Mouse (Mus musculus): ENCODE measurements around the gene H2-Eb2. TPM values are rescaled to one million over a fixed set of nuclear protein-coding genes. Genes with fewer than 3 reads are reported as not detected.

The H2-Eb2 gene
- polyA plus RNA-seq, 1 experiment from 2014 or later, result not detected

DNA sequence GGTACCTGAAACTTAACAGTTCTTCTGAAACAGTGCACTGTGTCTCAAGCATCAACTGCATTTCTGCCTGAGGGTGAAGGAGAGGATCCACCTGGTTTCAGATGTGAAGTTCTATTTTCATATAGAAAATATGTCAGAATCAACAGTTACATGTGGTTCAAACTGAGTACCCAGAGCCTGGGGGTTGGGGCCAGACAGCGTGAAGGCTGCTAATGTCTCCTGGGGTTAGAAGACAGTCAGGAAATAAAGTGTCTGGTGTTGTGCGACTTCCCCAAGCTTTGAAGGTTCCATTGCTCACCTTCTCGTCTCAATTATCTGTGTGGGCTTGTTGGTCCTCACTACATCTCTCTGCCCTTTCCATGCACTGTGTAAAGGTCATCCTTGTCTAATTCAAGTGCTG, 908 bp downstream of the H2-Eb2 start:
- no peaks in the 10 kb centered on the region for H3K4me1 ChIP-seq (replicated peaks; ENCODE audit: control insufficient read depth, insufficient read depth, low read length)
- H3K9me3 ChIP-seq (ENCODE audit: control insufficient read depth, low read length), result no peaks in the 10 kb centered on the region
- H3K27me3 ChIP-seq (ENCODE audit: control insufficient read depth, insufficient read depth, low read length), result no peaks in the 10 kb centered on the region
- H3K4me2 ChIP-seq (replicated peaks; ENCODE audit: low read depth, low read length), result no peak overlapping the region
- WGBS, result 74% methylated on average over 3 of the region's 3 CpGs
- no peaks in the 10 kb centered on the region for H3K36me3 ChIP-seq (ENCODE audit: control insufficient read depth, insufficient read depth, low read length)
- no peak for ATAC-seq (ENCODE audit: low FRiP score)
- no peak overlapping the region for H3K27ac ChIP-seq (ENCODE audit: low read depth, low read length)
- no peak overlapping the region for H3K9ac ChIP-seq (ENCODE audit: low read depth, low read length)
- DNase-seq (ENCODE audit: low spot score), result no peak
- no peak overlapping the region for H3K4me3 ChIP-seq (ENCODE audit: low read depth, low read length)

DNA sequence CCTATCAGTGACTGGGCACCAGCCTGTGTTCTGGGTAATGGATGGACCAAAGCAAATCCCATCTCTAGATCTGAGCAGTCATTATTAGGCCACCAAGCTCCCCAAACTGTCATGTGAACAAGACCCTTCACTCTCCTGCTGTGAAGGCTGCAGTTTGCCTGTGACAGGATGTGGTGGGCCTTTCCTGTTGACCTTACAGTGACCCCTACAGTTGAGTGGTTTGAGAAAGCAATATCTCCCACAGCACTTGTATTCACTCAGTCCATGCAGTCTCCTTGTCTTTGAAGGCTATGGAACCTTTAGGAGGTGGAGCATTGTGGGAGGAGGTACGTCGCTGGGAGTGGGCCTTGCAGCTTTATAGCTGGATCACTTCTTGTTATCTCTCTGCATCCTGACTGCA, 4.3 kb downstream of the H2-Eb2 start:
- Histone ChIP-seq H3K9ac (ENCODE audit: low read depth, low read length) (no peak overlapping the region), H3K9me3 (ENCODE audit: control insufficient read depth, low read length) (no peaks in the 10 kb centered on the region), H3K27me3 (ENCODE audit: control insufficient read depth, insufficient read depth, low read length) (no peaks in the 10 kb centered on the region), H3K4me1 (replicated peaks; ENCODE audit: control insufficient read depth, insufficient read depth, low read length) (no peaks in the 10 kb centered on the region), H3K4me2 (replicated peaks; ENCODE audit: low read depth, low read length) (no peak overlapping the region), H3K4me3 (ENCODE audit: low read depth, low read length) (no peak overlapping the region), H3K27ac (ENCODE audit: low read depth, low read length) (no peak overlapping the region), H3K36me3 (ENCODE audit: control insufficient read depth, insufficient read depth, low read length) (no peaks in the 10 kb centered on the region)
- no peak for ATAC-seq (ENCODE audit: low FRiP score)
- 73% methylated on average over 2 of the region's 2 CpGs for WGBS
- no peak for DNase-seq (ENCODE audit: low spot score)

- H3K9me3 ChIP-seq (ENCODE audit: control insufficient read depth, low read length), result no peaks in the 10 kb centered on the region
- H3K4me2 ChIP-seq (replicated peaks; ENCODE audit: low read depth, low read length), result no peak overlapping the region
- H3K4me1 ChIP-seq (replicated peaks; ENCODE audit: control insufficient read depth, insufficient read depth, low read length), result no peaks in the 10 kb centered on the region
- no peak overlapping the region for H3K4me3 ChIP-seq (ENCODE audit: low read depth, low read length)
- no peaks in the 10 kb centered on the region for H3K36me3 ChIP-seq (ENCODE audit: control insufficient read depth, insufficient read depth, low read length)
- DNase-seq (ENCODE audit: low spot score) (no peak), ATAC-seq (ENCODE audit: low FRiP score) (no peak)
- no peaks in the 10 kb centered on the region for H3K27me3 ChIP-seq (ENCODE audit: control insufficient read depth, insufficient read depth, low read length)
- H3K9ac ChIP-seq (ENCODE audit: low read depth, low read length), result no peak overlapping the region
- no peak overlapping the region for H3K27ac ChIP-seq (ENCODE audit: low read depth, low read length)
- 93% methylated on average over 1 of the region's 1 CpGs for WGBS
These were observed 5.7 kb downstream of the H2-Eb2 start for GRCm38 (mm10) chr17:34331200-34331599.

GRCm38 (mm10) chr17:34340619-34341402, 15.3 kb downstream of the H2-Eb2 start:
- H3K9ac ChIP-seq (ENCODE audit: low read depth, low read length), result no peak overlapping the region
- 40% methylated on average over 3 of the region's 3 CpGs for WGBS
- no peak for ATAC-seq (ENCODE audit: low FRiP score)
- no peak overlapping the region for H3K27ac ChIP-seq (ENCODE audit: low read depth, low read length)
- H3K4me3 ChIP-seq (ENCODE audit: low read depth, low read length), result no peak overlapping the region
- no peaks in the 10 kb centered on the region for H3K27me3 ChIP-seq (ENCODE audit: control insufficient read depth, insufficient read depth, low read length)
- DNase-seq (ENCODE audit: low spot score), result no peak
- H3K4me2 ChIP-seq (replicated peaks; ENCODE audit: low read depth, low read length), result no peak overlapping the region
- H3K36me3 ChIP-seq (ENCODE audit: control insufficient read depth, insufficient read depth, low read length), result no peaks in the 10 kb centered on the region
- no peaks in the 10 kb centered on the region for H3K9me3 ChIP-seq (ENCODE audit: control insufficient read depth, low read length)
- H3K4me1 ChIP-seq (replicated peaks; ENCODE audit: control insufficient read depth, insufficient read depth, low read length), result no peaks in the 10 kb centered on the region

- 89% methylated on average over 4 of the region's 4 CpGs for WGBS
- ATAC-seq (ENCODE audit: low FRiP score), result no peak
These were observed 19.4 kb downstream of the H2-Eb2 start for GRCm38 (mm10) chr17:34344882-34345281.

GRCm38 (mm10) chr17:34345486-34345885, 20.0 kb downstream of the H2-Eb2 start:
- no peak for DNase-seq (ENCODE audit: low spot score)
- no peak overlapping the region for H3K4me3 ChIP-seq (ENCODE audit: low read depth, low read length)
- H3K36me3 ChIP-seq (ENCODE audit: control insufficient read depth, insufficient read depth, low read length), result no peaks in the 10 kb centered on the region
- ATAC-seq (ENCODE audit: low FRiP score), result no peak
- WGBS, result 90% methylated on average over 7 of the region's 7 CpGs
- H3K27ac ChIP-seq (ENCODE audit: low read depth, low read length), result no peak overlapping the region
- no peak overlapping the region for H3K9ac ChIP-seq (ENCODE audit: low read depth, low read length)
- H3K27me3 ChIP-seq (ENCODE audit: control insufficient read depth, insufficient read depth, low read length), result no peaks in the 10 kb centered on the region
- no peaks in the 10 kb centered on the region for H3K4me1 ChIP-seq (replicated peaks; ENCODE audit: control insufficient read depth, insufficient read depth, low read length)
- H3K9me3 ChIP-seq (ENCODE audit: control insufficient read depth, low read length), result no peaks in the 10 kb centered on the region
- no peak overlapping the region for H3K4me2 ChIP-seq (replicated peaks; ENCODE audit: low read depth, low read length)

More at GRCm38 (mm10) chr17:34344882-34345281, 19.4 kb downstream of the H2-Eb2 start:
- H3K36me3 ChIP-seq (ENCODE audit: control insufficient read depth, insufficient read depth, low read length), result no peaks in the 10 kb centered on the region
- no peak for DNase-seq (ENCODE audit: low spot score)
- H3K4me2 ChIP-seq (replicated peaks; ENCODE audit: low read depth, low read length), result no peak overlapping the region
- no peaks in the 10 kb centered on the region for H3K9me3 ChIP-seq (ENCODE audit: control insufficient read depth, low read length)
- no peak overlapping the region for H3K9ac ChIP-seq (ENCODE audit: low read depth, low read length)
- no peak overlapping the region for H3K27ac ChIP-seq (ENCODE audit: low read depth, low read length)
- no peaks in the 10 kb centered on the region for H3K27me3 ChIP-seq (ENCODE audit: control insufficient read depth, insufficient read depth, low read length)
- no peak overlapping the region for H3K4me3 ChIP-seq (ENCODE audit: low read depth, low read length)
- no peaks in the 10 kb centered on the region for H3K4me1 ChIP-seq (replicated peaks; ENCODE audit: control insufficient read depth, insufficient read depth, low read length)

DNA sequence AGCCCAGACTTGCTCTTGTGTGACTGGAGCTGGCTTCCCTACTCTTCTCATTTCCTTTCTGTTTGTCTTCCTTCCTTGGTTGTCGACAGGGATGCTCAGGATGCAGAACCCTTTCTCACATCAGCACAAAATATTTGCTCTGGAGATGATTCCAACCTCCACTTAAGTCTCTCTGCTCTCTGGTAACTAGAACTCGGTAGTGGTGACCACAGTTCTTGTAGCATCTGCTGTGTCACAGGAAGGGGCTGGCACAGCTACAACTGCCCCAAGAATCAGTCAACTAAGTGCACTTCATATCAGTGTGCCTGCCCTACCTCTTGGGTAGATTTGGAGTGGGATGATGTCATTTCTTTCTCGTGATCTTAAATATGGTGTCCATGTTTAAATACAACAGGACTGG, 20.6 kb downstream of the H2-Eb2 start:
- Histone ChIP-seq H3K36me3 (ENCODE audit: control insufficient read depth, insufficient read depth, low read length) (no peaks in the 10 kb centered on the region), H3K27me3 (ENCODE audit: control insufficient read depth, insufficient read depth, low read length) (no peaks in the 10 kb centered on the region), H3K4me2 (replicated peaks; ENCODE audit: low read depth, low read length) (no peak overlapping the region), H3K9me3 (ENCODE audit: control insufficient read depth, low read length) (no peaks in the 10 kb centered on the region), H3K4me3 (ENCODE audit: low read depth, low read length) (no peak overlapping the region), H3K27ac (ENCODE audit: low read depth, low read length) (no peak overlapping the region), H3K4me1 (replicated peaks; ENCODE audit: control insufficient read depth, insufficient read depth, low read length) (no peaks in the 10 kb centered on the region), H3K9ac (ENCODE audit: low read depth, low read length) (no peak overlapping the region)
- DNase-seq (ENCODE audit: low spot score) (no peak), ATAC-seq (ENCODE audit: low FRiP score) (no peak)
- 85% methylated on average over 3 of the region's 3 CpGs for WGBS

GRCm38 (mm10) chr17:34347606-34348308, 22.3 kb downstream of the H2-Eb2 start:
- Histone ChIP-seq H3K4me3 (ENCODE audit: low read depth, low read length) (no peak overlapping the region), H3K4me1 (replicated peaks; ENCODE audit: control insufficient read depth, insufficient read depth, low read length) (no peaks in the 10 kb centered on the region), H3K9ac (ENCODE audit: low read depth, low read length) (no peak overlapping the region), H3K27me3 (ENCODE audit: control insufficient read depth, insufficient read depth, low read length) (no peaks in the 10 kb centered on the region), H3K4me2 (replicated peaks; ENCODE audit: low read depth, low read length) (no peak overlapping the region), H3K36me3 (ENCODE audit: control insufficient read depth, insufficient read depth, low read length) (no peaks in the 10 kb centered on the region), H3K27ac (ENCODE audit: low read depth, low read length) (no peak overlapping the region), H3K9me3 (ENCODE audit: control insufficient read depth, low read length) (no peaks in the 10 kb centered on the region)
- no peak for DNase-seq (ENCODE audit: low spot score)
- WGBS, result 73% methylated on average over 6 of the region's 6 CpGs
- no peak for ATAC-seq (ENCODE audit: low FRiP score)

DNA sequence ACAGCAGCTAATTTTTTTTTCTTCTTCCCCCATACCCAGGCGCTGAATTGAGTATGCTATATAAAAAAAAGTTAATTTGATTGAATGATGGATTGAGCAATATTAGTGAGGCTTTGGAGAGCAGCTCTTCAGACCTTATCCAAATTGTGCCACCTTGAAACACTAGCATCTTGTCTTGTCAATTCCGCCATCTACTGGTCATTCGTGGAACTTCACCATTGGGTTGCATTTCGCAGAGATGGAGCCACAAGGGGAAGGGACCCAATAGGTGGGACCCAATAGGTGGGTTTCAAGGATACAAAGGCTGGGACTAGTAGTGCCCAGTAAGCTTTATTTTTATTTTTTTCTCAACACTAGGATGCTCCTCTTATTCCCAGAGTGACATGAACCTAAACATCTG, 24.0 kb downstream of the H2-Eb2 start:
- 6% methylated on average over 4 of the region's 4 CpGs for WGBS
- ATAC-seq (ENCODE audit: low FRiP score), result no peak
- H3K9me3 ChIP-seq (ENCODE audit: control insufficient read depth, low read length), result no peaks in the 10 kb centered on the region

More for the DNA sequence above, 24.0 kb downstream of the H2-Eb2 start:
- Histone ChIP-seq H3K27ac (ENCODE audit: low read depth, low read length) (no peak overlapping the region), H3K4me3 (ENCODE audit: low read depth, low read length) (no peak overlapping the region), H3K9ac (ENCODE audit: low read depth, low read length) (no peak overlapping the region), H3K4me2 (replicated peaks; ENCODE audit: low read depth, low read length) (no peak overlapping the region), H3K4me1 (replicated peaks; ENCODE audit: control insufficient read depth, insufficient read depth, low read length) (no peaks in the 10 kb centered on the region), H3K27me3 (ENCODE audit: control insufficient read depth, insufficient read depth, low read length) (no peaks in the 10 kb centered on the region), H3K36me3 (ENCODE audit: control insufficient read depth, insufficient read depth, low read length) (no peaks in the 10 kb centered on the region)
- peak; percentile 89 for DNase-seq (ENCODE audit: low spot score)

Data from hindbrain, embryonic 11.5 days (tissue).